Mouse (Mus musculus) left cerebral cortex, adult 8-10 months (tissue): ENCODE results near the gene Preb. TPM values are rescaled to one million over a fixed set of nuclear protein-coding genes. Genes with fewer than 3 reads are reported as not detected.

Experiments used
- DNase-seq, 2 experiments: peaks; one replicate each; pipeline ENCODE4 v3.0.0; 2022; ENCODE audit warnings: low spot score in 2 of 2
- total RNA-seq, 4 experiments: library from RNA; stranded (reverse); gene quantifications; 2 replicates each; pipeline ENCODE4 v1.2.4; 2022

The Preb gene
- total RNA-seq, 4 experiments from 2014 or later, result 114 to 135 (median 128) TPM

DNA sequence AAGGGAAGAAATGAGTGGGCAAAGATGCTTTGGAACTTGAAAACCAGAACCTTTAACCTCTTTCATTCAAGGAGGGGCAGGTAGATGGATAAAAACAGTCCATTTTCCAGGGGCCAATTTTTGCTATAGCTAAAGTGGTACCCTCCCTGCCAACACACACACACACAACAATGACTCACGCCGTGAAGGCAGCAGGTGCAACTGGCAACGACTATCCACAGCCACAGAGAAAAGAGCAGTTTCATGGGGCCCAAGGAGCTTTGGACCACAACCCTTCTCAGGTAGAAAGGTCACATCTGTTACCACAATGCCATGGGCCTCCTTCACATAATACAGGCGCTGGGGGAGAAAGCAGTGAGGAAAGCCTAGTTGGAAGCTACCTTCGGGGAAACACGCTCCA lies 4.4 kb downstream of the Preb start:
- no peak for DNase-seq

DNA sequence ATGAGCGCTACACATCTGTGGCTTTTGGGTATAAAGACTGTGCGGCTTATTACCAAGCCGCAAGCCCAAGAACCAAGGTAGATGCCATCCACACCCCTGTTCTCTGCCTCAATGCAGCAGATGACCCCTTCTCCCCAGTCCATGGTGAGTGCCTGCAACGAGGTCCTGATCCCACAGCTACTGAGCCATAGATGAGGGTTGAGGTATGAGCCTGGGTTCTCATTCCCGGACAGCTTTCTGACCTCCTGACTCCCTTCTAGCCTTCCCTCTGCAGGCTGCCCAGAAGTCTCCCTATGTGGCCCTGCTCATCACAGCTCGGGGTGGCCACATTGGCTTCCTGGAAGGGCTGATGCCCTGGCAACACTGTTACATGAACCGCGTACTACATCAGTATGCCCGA lies 5.6 kb downstream of the Preb start:
- DNase-seq, result no peak

DNA sequence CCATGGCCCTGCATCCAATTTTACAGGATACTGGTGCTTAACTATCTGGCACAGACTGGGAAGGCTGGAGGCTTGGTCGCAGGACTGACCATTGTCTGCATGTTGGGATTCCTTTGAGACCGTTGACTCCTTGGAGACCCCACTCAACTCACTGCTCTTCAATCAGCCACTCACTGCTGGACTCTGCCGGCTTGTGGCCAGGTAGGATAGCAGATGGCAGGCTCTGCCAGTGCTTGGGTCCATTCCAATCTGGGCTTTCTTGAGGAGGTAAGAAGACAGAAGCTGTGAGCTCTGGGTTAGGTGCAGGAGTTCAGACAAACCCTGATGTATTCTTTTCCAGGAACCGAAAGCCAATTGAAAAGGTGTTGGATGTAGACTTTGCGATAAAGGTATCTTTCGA lies 6.1 kb downstream of the Preb start:
- no peak for DNase-seq

DNA sequence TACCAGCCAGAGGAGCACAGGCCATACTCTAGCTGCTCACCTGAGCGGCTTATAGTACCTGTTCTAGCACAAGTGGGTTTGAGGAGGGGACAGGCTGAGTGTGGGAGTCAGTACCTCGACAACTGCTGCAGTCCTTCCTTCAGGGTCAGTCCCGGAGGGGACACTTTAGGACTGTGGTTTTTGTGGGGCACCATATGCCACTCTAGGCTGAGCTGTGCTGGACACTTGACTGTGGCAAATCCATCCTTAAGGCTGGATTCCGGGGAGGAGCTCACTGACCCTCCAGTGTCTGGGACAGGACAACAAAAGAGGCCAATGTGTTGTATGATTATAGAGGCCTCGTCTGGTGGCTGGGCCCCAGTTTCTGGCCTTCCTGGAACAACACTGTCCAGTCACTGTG lies 7.6 kb downstream of the Preb start:
- no peak for DNase-seq

- DNase-seq, result no peak
Measured at GRCm38 (mm10) chr5:30951706-30952105, 8.5 kb downstream of the Preb start.

GRCm38 (mm10) chr5:30950922-30951321 lies 9.2 kb downstream of the Preb start:
- no peak for DNase-seq

GRCm38 (mm10) chr5:30950451-30950850 lies 9.7 kb downstream of the Preb start:
- DNase-seq, result no peak

- peak; percentile 85 to 93 for DNase-seq
Measured at GRCm38 (mm10) chr5:30949654-30950326, 10.4 kb downstream of the Preb start.

DNA sequence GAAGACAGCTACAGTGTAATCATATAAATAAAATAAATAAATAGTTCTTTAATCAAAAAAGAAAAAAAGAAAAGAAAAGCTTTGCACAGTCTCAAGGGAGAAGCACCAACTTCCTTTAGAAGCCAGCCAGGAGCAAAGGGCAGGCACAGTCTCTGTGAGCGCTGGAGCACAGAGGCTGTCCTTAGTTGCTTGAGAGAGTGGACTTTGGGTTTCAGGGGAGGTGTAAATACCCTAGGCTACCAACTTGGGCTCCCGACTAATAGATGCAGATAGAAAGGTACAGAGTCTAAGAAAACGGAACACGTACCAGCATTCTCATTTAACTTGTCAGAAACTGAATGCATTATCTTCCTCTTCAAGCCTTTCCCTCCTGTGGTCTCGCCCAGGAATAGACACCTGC lies 11.5 kb downstream of the Preb start:
- DNase-seq, result no peak

- peak; percentile 55 to 82 for DNase-seq
Measured at GRCm38 (mm10) chr5:30944956-30945781, 15.0 kb downstream of the Preb start, which contains the start of gene Cgref1. TSS of gene Cgref1 (minus strand) at chr5:30945591.

GRCm38 (mm10) chr5:30944344-30944743 lies 15.8 kb downstream of the Preb start:
- DNase-seq, result no peak

DNA sequence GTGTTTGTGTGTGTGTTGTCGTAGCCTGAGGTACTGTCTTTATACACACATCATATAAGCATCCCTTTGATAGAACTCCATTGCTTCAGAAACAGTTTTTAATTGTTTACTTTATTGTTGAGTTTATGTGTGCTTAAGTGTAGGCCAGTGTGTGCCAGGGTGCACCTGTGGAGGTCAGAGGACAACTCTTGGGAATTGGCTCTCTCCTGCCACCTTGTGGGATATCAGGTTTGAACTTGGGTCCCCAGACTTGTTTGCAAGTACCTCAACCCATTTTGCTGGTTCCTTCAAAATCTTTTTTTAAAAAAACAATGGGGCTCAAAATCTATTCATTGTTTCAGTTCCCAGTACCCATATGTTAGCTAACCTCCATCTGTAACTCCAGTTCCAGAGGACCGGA lies 17.2 kb downstream of the Preb start:
- DNase-seq, result no peak

DNA sequence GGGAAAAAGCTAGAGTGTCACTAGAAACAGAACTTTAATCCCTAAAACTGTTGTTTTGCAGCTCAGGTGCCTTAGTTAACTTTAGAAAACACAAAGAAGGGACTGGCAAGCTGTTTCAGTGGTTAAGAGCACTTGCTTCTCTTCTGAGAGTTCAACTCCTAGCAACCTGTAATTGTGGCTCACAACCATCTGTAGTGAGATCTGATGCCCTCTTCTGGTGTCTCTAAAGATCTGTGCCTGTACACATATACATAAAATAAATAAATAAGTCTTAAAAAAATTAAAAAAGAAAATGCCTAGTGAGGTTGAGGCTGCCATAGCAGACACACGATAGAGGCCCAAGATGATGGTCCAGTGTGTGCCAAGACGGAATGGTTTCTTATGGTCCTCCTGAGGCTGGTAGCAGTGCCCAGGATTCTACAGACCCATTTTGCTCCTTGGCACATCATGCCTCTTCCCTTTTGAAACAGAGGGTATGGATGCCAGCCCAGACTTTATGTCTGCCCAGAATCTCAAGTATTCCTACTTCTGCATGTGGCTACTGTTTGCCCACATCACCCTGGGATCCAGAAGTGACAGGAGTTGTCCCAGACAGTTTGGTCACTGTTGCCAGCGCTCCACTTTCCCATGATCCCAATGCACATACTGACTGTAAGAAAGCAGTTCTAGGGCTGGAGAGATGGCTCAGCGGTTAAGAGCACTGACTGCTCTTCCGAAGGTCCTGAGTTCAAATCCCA lies 25.3 kb downstream of the Preb start:
- DNase-seq, result no peak

DNA sequence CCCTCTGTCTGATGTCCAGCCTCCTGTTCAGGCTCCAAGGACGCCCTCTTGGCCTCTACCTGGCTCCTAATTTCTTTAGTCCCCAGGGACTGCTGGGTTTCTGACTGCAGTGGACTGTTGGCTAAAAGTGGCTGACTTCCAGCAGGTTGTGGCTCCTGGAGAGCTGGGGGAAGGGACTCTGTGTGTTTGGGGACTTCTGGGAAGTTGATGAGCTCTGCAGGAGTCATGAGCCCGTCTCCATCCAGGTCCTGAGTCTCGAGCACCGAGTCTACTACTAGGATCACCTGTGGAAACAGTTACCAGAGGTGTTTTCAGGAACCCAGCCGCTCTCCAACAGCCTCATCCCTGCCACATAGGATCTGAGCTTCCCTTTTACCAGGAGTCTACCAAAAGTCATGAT lies 26.5 kb downstream of the Preb start:
- DNase-seq, result no peak

DNA sequence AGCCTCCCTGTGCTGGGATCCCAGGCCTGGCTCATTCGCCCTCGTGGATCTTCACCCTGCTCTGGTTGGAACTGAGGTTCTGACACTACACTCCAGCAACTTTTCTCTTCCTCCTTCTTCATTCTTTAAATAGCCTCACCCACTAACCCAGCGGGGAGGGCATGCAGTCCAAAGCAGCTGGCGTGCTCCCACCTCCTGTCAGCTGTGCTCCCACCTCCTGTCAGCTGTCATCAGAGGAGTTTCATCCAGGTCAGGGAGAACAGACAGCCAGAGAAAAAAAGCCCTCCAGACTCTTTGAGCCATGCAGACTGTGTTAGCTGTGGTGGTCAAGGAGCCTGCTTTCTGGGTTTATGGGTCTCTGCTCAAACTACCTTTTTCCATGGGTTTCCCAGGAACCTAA lies 28.8 kb downstream of the Preb start:
- DNase-seq, result no peak

GRCm38 (mm10) chr5:30930846-30931245 lies 29.3 kb downstream of the Preb start:
- DNase-seq, result no peak

GRCm38 (mm10) chr5:30930121-30930520 lies 30.0 kb downstream of the Preb start:
- DNase-seq, result peak in 1 of 2 experiments; percentile 60

DNA sequence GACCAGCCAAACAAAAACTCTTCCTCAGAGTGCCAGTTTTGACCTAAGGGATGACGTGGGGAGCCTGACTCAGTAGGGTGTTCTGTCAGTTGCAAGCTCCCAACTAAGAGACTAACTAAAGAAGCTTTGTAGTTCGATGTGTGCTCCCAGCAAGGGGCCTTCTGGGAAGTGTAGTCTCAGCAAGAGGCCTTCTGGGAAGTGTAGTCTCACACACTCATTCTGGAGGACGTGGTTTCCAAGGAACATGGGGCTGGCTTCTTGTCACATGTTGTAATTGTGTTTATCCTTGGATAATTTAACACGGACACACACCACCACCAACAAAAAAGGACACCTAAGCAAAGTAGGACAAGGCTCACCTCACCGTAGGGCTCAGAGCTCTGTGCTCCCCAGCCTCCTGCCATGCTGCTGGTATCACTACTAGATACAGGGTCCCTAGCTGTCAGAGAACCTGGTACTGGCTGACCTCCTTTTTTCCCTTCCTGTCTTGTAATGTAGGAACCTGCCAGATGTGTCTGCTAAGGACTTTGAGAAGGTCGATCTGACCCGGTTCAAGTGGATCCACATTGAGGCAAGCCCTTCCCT lies 32.1 kb downstream of the Preb start:
- no peak for DNase-seq

GRCm38 (mm10) chr5:30926073-30926472 lies 34.1 kb downstream of the Preb start:
- DNase-seq, result no peak

DNA sequence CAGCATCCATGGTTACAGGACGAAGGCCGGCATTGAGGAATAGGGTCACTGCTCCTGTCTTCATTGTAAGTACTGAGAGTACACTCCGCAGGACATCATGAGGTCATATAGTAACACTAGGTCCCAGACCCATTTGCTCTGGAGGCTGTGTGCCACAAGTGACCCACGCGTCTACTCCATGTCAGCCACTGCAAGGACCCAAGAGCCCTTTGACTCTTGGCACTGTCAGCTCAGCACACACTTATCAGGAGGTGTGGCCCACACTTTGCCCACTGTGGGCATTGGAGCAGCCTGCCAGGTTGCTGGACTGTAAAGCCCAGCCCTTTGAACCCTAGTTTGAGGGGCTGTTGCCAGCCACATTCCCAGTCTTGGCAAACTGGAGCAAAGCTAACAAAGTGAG lies 34.9 kb downstream of the Preb start:
- no peak for DNase-seq

DNA sequence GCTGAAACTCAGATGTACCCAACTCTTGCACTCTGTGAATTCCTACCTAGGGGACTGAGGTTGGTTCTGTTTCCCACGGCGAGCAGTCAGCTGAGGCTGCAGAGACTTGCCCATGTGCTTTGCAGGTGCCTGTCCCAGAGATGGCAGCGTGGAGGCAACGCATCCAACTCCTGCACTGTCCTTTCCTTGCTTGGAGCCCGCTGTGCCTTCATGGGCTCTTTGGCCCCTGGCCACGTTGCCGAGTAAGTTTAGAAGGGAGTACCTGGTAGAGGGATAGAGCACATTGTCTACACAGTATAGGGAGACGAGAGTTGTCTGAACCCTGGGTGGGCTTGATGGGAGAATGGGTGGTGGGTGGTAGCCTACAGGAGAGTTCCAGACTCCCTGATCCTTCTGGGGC lies 35.5 kb downstream of the Preb start:
- DNase-seq, result no peak

GRCm38 (mm10) chr5:30923119-30923518 lies 37.0 kb downstream of the Preb start:
- no peak for DNase-seq
